Mouse (Mus musculus) natural killer cell, adult 2 months (primary cell): ENCODE results near the gene Hspb8.

Experiments
- DNase-seq, 2 experiments: peaks; one replicate each; pipeline ENCODE4 v3.0.0; 2022; ENCODE audit warnings: low spot score in 2 of 2

The Hspb8 gene

GRCm38 (mm10) chr5:116422699-116423201 is at the start of gene Hspb8:
Hspb8 (minus strand) TSS chr5:116422864.
- no peak for DNase-seq

- DNase-seq = no peak
Measured at GRCm38 (mm10) chr5:116461354-116462042, 38.8 kb upstream of the Hspb8 start.

GRCm38 (mm10) chr5:116459970-116460369 is 37.3 kb upstream of the Hspb8 start:
- DNase-seq = no peak

GRCm38 (mm10) chr5:116457791-116458190 is 35.1 kb upstream of the Hspb8 start:
- DNase-seq = no peak

- DNase-seq = no peak
Measured at GRCm38 (mm10) chr5:116456796-116457515, 34.3 kb upstream of the Hspb8 start.

GRCm38 (mm10) chr5:116453401-116453851 is 30.8 kb upstream of the Hspb8 start:
- DNase-seq = no peak

GRCm38 (mm10) chr5:116450901-116451300 is 28.2 kb upstream of the Hspb8 start:
- DNase-seq = no peak

- no peak for DNase-seq
Measured at GRCm38 (mm10) chr5:116449522-116450225, 27.0 kb upstream of the Hspb8 start.

- no peak for DNase-seq
Measured at GRCm38 (mm10) chr5:116448409-116449191, 25.9 kb upstream of the Hspb8 start.

GRCm38 (mm10) chr5:116447821-116448350 is 25.2 kb upstream of the Hspb8 start:
- DNase-seq = no peak

GRCm38 (mm10) chr5:116446552-116446951 is 23.9 kb upstream of the Hspb8 start:
- no peak for DNase-seq

- no peak for DNase-seq
Measured at GRCm38 (mm10) chr5:116445634-116446367, 23.1 kb upstream of the Hspb8 start.

- no peak for DNase-seq
Measured at GRCm38 (mm10) chr5:116444517-116444916, 21.9 kb upstream of the Hspb8 start.

GRCm38 (mm10) chr5:116443459-116443940 is 20.8 kb upstream of the Hspb8 start:
- no peak for DNase-seq

GRCm38 (mm10) chr5:116442697-116443458 is 20.2 kb upstream of the Hspb8 start:
- no peak for DNase-seq

- no peak for DNase-seq
Measured at GRCm38 (mm10) chr5:116440251-116440650, 17.6 kb upstream of the Hspb8 start.

GRCm38 (mm10) chr5:116438328-116438727 is 15.7 kb upstream of the Hspb8 start:
- no peak for DNase-seq

- no peak for DNase-seq
Measured at GRCm38 (mm10) chr5:116436117-116436516, 13.5 kb upstream of the Hspb8 start.

- DNase-seq = no peak
Measured at GRCm38 (mm10) chr5:116434976-116435850, 12.5 kb upstream of the Hspb8 start.
